Mouse (Mus musculus) midbrain, embryonic 13.5 days (tissue): ENCODE measurements around the gene Trp53. TPM values are rescaled to one million over a fixed set of nuclear protein-coding genes. Genes with fewer than 3 reads are reported as not detected.
"Not testable (repeated sequence)": the region's sequence is repeated elsewhere in the genome, so short reads cannot be mapped to it uniquely, and the experiment has no call there.

Experiments used
- ATAC-seq: fragments of 200-750 bp; cut with Nextera tagmentation; 2 replicates; pipeline ENCODE4 v1.8.0; 2017; ENCODE audit warnings: mild to moderate bottlenecking, moderate TSS enrichment, moderate library complexity
- H3K27ac ChIP-seq: fragments of 300-500 bp; sonication (generic); 2 replicates; pipeline ENCODE4 v1.5.1; 2015; ENCODE audit warnings: inconsistent platforms, mild to moderate bottlenecking, moderate library complexity
- H3K27me3 ChIP-seq: fragments of 300-500 bp; sonication (generic); 2 replicates; pipeline ENCODE4 v1.6.1; 2015; ENCODE audit warnings: mild to moderate bottlenecking, inconsistent platforms
- H3K36me3 ChIP-seq: fragments of 300-500 bp; sonication (generic); 2 replicates; pipeline ENCODE4 v1.6.1; 2015; ENCODE audit warnings: mild to moderate bottlenecking, inconsistent platforms
- H3K4me1 ChIP-seq: fragments of 300-500 bp; sonication (generic); replicated peaks from 2 replicates; pipeline ENCODE4 v1.6.1; 2015; ENCODE audit warnings: inconsistent platforms
- H3K4me2 ChIP-seq: fragments of 300-500 bp; sonication (generic); replicated peaks from 2 replicates; pipeline ENCODE4 v1.6.1; 2015; ENCODE audit warnings: moderate library complexity, mild to moderate bottlenecking, inconsistent platforms
- H3K4me3 ChIP-seq: fragments of 300-500 bp; sonication (generic); replicated peaks from 2 replicates; pipeline ENCODE4 v1.5.1; 2015; ENCODE audit warnings: mild to moderate bottlenecking, inconsistent platforms
- H3K9ac ChIP-seq: fragments of 300-500 bp; sonication (generic); replicated peaks from 2 replicates; pipeline ENCODE4 v1.6.1; 2015; ENCODE audit warnings: mild to moderate bottlenecking, inconsistent platforms
- H3K9me3 ChIP-seq: fragments of 300-500 bp; sonication (generic); 2 replicates; pipeline ENCODE4 v1.6.1; 2016; ENCODE audit warnings: mild to moderate bottlenecking, inconsistent platforms
- WGBS: fragments of 180-500 bp; shearing (Covaris S2); methylation state at CpG from one replicate; pipeline ENCODE4 v1.1.7; 2015; 5-methylcytosine and 5-hydroxymethylcytosine counted together
- polyA plus RNA-seq: library from polyadenylated mRNA; unstranded; fragments of >200 nt; fragmentation: Nextera tagmentation; extraction: Ambion mirVana; gene quantifications from 2 replicates; pipeline ENCODE4 v1.2.1, GENCODE M21; 2015

Trp53 gene
- polyA plus RNA-seq = 84.2 and 93.4 TPM in 2 replicates

- peaks cover 50% of the 10 kb centered on the region for H3K4me1 ChIP-seq
- H3K4me2 ChIP-seq = peak within 1 kb of the TSS; percentile 92
- no peaks in the 10 kb centered on the region for H3K27me3 ChIP-seq
- peaks cover 3% of the 10 kb centered on the region; the same call in 1 of the 2 replicates for H3K36me3 ChIP-seq
- H3K9ac ChIP-seq = peak within 1 kb of the TSS; percentile 89
- peak within 1 kb of the TSS; percentile 89 for H3K4me3 ChIP-seq
- WGBS = under 1% methylated on average over 13 of the region's 13 CpGs
- peak; percentile 72 for ATAC-seq
- no peaks in the 10 kb centered on the region for H3K9me3 ChIP-seq
- H3K27ac ChIP-seq = peak within 1 kb of the TSS; percentile 94
Observed at GRCm38 (mm10) chr11:69580091-69580514, at the start of gene Trp53, which contains the start of gene Wrap53. Gene Trp53 (plus strand): TSS chr11:69580359. Gene Wrap53 (minus strand): TSS chr11:69580255.

GRCm38 (mm10) chr11:69530755-69531154 lies 49.4 kb upstream of the Trp53 start:
- not testable (repeated sequence) for H3K4me2 ChIP-seq, ATAC-seq
- H3K4me1 ChIP-seq = peaks cover 23% of the 10 kb centered on the region

GRCm38 (mm10) chr11:69532480-69533150 lies 47.5 kb upstream of the Trp53 start:
- Histone ChIP-seq H3K4me1 (peaks cover 6% of the 10 kb centered on the region), H3K4me3 (no peak overlapping the region), H3K27ac (no peak overlapping the region), H3K9ac (no peak overlapping the region), H3K27me3 (no peaks in the 10 kb centered on the region), H3K9me3 (no peaks in the 10 kb centered on the region), H3K36me3 (0 out of 2 replicates have a peak, but pooled peaks cover 3% of the 10 kb centered on the region), H3K4me2 (no peak overlapping the region)
- 89% methylated on average over 7 of the region's 7 CpGs for WGBS
- no peak for ATAC-seq

More at GRCm38 (mm10) chr11:69530755-69531154, 49.4 kb upstream of the Trp53 start:
- not testable (repeated sequence) for H3K36me3 ChIP-seq, H3K9me3 ChIP-seq, H3K9ac ChIP-seq, H3K27me3 ChIP-seq, H3K27ac ChIP-seq, H3K4me3 ChIP-seq
- 90% methylated on average over 6 of the region's 6 CpGs for WGBS

GRCm38 (mm10) chr11:69534990-69535389 lies 45.2 kb upstream of the Trp53 start:
- no peak overlapping the region for H3K4me2 ChIP-seq
- H3K4me3 ChIP-seq = no peak overlapping the region
- H3K9me3 ChIP-seq = no peaks in the 10 kb centered on the region
- H3K27ac ChIP-seq = no peak overlapping the region
- H3K9ac ChIP-seq = no peak overlapping the region
- no peaks in the 10 kb centered on the region for H3K27me3 ChIP-seq
- WGBS = 74% methylated on average over 1 of the region's 1 CpGs
- no peaks in the 10 kb centered on the region for H3K36me3 ChIP-seq
- no peaks in the 10 kb centered on the region for H3K4me1 ChIP-seq
- no peak for ATAC-seq

GRCm38 (mm10) chr11:69540700-69541099 lies 39.5 kb upstream of the Trp53 start:
- H3K36me3 ChIP-seq = no peaks in the 10 kb centered on the region
- WGBS = 96% methylated on average over 2 of the region's 2 CpGs

GRCm38 (mm10) chr11:69541741-69542140 lies 38.4 kb upstream of the Trp53 start:
- not testable (repeated sequence) for H3K36me3 ChIP-seq, ATAC-seq, H3K27ac ChIP-seq, H3K9me3 ChIP-seq, H3K4me3 ChIP-seq, H3K9ac ChIP-seq, H3K4me2 ChIP-seq, H3K27me3 ChIP-seq
- 95% methylated on average over 1 of the region's 3 CpGs for WGBS
- peaks cover 31% of the 10 kb centered on the region for H3K4me1 ChIP-seq

More at GRCm38 (mm10) chr11:69540700-69541099, 39.5 kb upstream of the Trp53 start:
- ATAC-seq = no peak
- H3K4me2 ChIP-seq = no peak overlapping the region
- H3K4me3 ChIP-seq = no peak overlapping the region
- no peaks in the 10 kb centered on the region for H3K9me3 ChIP-seq
- no peak overlapping the region for H3K27ac ChIP-seq
- H3K4me1 ChIP-seq = peaks cover 20% of the 10 kb centered on the region
- no peaks in the 10 kb centered on the region for H3K27me3 ChIP-seq
- no peak overlapping the region for H3K9ac ChIP-seq

- H3K4me2 ChIP-seq = 0 out of 2 replicates have a peak overlapping the region, but pooled peaks have one; percentile 14
- no peak for ATAC-seq
Observed at GRCm38 (mm10) chr11:69543598-69543997, 36.6 kb upstream of the Trp53 start.

GRCm38 (mm10) chr11:69545957-69546356 lies 34.2 kb upstream of the Trp53 start:
- peak overlapping the region; percentile 83 for H3K4me2 ChIP-seq
- no peaks in the 10 kb centered on the region; the same call in 1 of the 2 replicates for H3K27me3 ChIP-seq
- no peaks in the 10 kb centered on the region for H3K9me3 ChIP-seq
- peak overlapping the region; percentile 44 for H3K4me3 ChIP-seq
- 11% methylated on average over 7 of the region's 7 CpGs for whole genome bisulfite sequencing
- peaks cover 66% of the 10 kb centered on the region for H3K4me1 ChIP-seq
- peak; percentile 19 for ATAC-seq
- H3K27ac ChIP-seq = peak overlapping the region; percentile 93
- peak overlapping the region; percentile 70 for H3K9ac ChIP-seq
- H3K36me3 ChIP-seq = no peaks in the 10 kb centered on the region

More at GRCm38 (mm10) chr11:69543598-69543997, 36.6 kb upstream of the Trp53 start:
- Histone ChIP-seq H3K27me3 (no peaks in the 10 kb centered on the region), H3K27ac (peak overlapping the region; percentile 72), H3K9ac (no peak overlapping the region), H3K36me3 (no peaks in the 10 kb centered on the region), H3K9me3 (no peaks in the 10 kb centered on the region), H3K4me1 (peaks cover 49% of the 10 kb centered on the region), H3K4me3 (no peak overlapping the region)
- 7% methylated on average over 3 of the region's 3 CpGs for WGBS

GRCm38 (mm10) chr11:69546423-69547053 lies 33.6 kb upstream of the Trp53 start:
- Histone ChIP-seq H3K27ac (peak overlapping the region; percentile 93), H3K9ac (peak overlapping the region; percentile 70), H3K9me3 (no peaks in the 10 kb centered on the region), H3K36me3 (no peaks in the 10 kb centered on the region), H3K4me1 (peaks cover 69% of the 10 kb centered on the region), H3K4me3 (peak overlapping the region; percentile 44), H3K27me3 (no peaks in the 10 kb centered on the region; the same call in 1 of the 2 replicates), H3K4me2 (peak overlapping the region; percentile 83)
- ATAC-seq = peak; percentile 76
- WGBS = under 1% methylated on average over 44 of the region's 44 CpGs

GRCm38 (mm10) chr11:69547071-69547470 lies 33.1 kb upstream of the Trp53 start:
- 4% methylated on average over 15 of the region's 15 CpGs for WGBS
- Histone ChIP-seq H3K9me3 (no peaks in the 10 kb centered on the region), H3K4me3 (peak overlapping the region; percentile 44), H3K36me3 (no peaks in the 10 kb centered on the region), H3K27me3 (no peaks in the 10 kb centered on the region; the same call in 1 of the 2 replicates), H3K9ac (peak overlapping the region; percentile 70), H3K4me1 (peaks cover 70% of the 10 kb centered on the region), H3K4me2 (peak overlapping the region; percentile 83), H3K27ac (peak overlapping the region; percentile 93)
- ATAC-seq = peak; percentile 22; the same call in 1 of the 2 replicates

GRCm38 (mm10) chr11:69549060-69549656 lies 31.0 kb upstream of the Trp53 start, which contains the start of gene Dnah2:
Gene Dnah2 (minus strand): TSS chr11:69549110.
- Histone ChIP-seq H3K4me3 (no peak within 1 kb of the TSS), H3K4me2 (peak within 1 kb of the TSS; percentile 83; the same call in 1 of the 2 replicates), H3K9ac (peak within 1 kb of the TSS; percentile 36; the same call in 1 of the 2 replicates), H3K4me1 (peaks cover 79% of the 10 kb centered on the region), H3K9me3 (no peaks in the 10 kb centered on the region), H3K27me3 (no peaks in the 10 kb centered on the region; the same call in 1 of the 2 replicates), H3K27ac (peak within 1 kb of the TSS; percentile 93), H3K36me3 (0 out of 2 replicates have a peak, but pooled peaks cover under 1% of the 10 kb centered on the region)
- WGBS = 47% methylated on average over 12 of the region's 12 CpGs
- ATAC-seq = no peak
